Mouse (Mus musculus) left cerebral cortex, postnatal 25 days (tissue): ENCODE measurements around the gene Sdk2. TPM values are rescaled to one million over a fixed set of nuclear protein-coding genes. Genes with fewer than 3 reads are reported as not detected.

Experiments
- DNase-seq, 2 experiments: peaks; one replicate each; pipeline ENCODE4 v3.0.0; 2022; ENCODE audit warnings: low spot score in 2 of 2, mixed read lengths in 1 of 2
- intact Hi-C: fragments of 180-260 bp; cut with DNase I; formaldehyde crosslinking; loops from one replicate; pipeline ENCODE4 v1.15.1; 2025
- total RNA-seq, 2 experiments: library from RNA; stranded (reverse); gene quantifications; 2 replicates each; pipeline ENCODE4 v1.2.3; 2021

Gene Sdk2
- total RNA-seq, 2 experiments from 2014 or later = 29.1 to 30.1 TPM

DNA sequence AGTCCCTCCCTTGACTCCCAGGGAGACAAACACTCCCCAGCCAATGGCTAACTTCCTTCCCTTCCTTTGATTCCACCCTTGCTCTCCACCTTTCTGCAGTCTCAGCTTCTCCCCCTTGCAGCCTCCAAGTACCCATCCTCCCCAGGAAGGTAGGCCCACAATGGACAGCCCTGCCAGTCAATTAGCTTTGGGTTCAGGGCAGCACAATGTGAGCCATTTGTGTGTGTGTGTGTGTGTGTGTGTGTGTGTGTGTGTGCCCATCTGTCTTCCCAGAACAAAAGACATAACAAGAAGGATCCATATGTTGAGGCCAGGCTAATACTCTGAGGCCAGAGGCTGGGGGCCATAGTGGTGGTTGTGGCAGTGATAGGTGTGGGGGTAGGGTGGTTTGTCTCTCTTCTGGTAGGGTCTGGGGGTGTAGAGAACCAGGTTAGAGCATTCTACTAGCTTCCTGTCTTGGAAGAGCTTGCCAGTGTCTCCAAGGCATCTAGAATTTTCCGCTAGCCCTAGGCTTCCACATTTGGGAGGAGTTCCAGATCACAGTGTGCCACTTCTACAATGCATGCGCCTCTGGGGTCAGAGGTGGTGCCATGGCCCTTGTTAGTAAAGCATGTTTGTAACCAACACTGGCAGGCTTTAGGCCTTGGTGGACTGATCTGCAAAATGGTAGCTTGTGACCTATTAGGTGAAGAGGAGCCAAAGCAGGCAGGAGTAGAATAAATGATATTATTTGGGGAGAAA is 282.0 kb downstream of the Sdk2 start:
- intact Hi-C loops = loop anchor here (2.0 kb wide), 1 partner anchor 34 kb away; the partner anchor contains the start of gene Cdc42ep4
- DNase-seq = no peak

DNA sequence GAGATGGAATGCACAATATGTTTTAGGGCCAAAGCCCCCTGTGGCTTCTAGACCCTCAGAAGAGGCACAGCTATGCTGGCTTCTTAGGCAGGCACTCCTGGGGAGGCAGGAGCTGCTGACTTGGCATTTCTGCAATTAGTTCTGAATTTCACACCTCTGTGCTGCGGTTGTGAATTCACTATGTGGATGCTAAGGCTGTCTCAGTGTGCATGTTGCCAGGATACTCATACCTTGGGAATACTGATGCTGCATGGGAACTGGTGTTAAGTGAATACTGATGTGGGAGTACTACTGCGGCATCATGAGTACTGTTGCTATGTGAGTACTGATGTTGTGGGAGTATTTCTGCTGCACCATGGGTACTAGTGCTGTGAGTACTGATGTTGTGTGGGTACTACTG is 284.4 kb downstream of the Sdk2 start:
- DNase-seq = peak in 1 of 2 experiments; percentile 51
- intact Hi-C loops = no loop called here

DNA sequence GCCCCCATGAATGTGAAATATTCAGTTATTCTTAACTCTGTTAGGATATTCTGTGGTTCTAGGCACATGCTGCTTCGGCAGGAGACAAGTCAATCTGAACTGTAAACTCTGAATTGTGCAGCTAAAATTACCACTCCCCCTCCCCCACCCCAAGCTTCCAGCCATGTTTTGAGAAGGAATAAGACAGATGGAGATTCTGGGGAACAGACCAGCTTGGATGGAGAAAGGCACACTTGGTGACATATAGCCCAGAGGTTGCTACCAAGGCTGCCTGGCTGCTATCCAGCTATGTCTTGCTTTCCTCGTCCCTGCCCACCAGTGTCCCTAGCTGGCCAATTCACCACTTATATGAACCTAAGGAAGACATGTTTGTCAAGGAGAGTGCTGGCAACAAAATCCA is 284.8 kb downstream of the Sdk2 start:
- intact Hi-C loops = no loop called here
- DNase-seq = no peak

DNA sequence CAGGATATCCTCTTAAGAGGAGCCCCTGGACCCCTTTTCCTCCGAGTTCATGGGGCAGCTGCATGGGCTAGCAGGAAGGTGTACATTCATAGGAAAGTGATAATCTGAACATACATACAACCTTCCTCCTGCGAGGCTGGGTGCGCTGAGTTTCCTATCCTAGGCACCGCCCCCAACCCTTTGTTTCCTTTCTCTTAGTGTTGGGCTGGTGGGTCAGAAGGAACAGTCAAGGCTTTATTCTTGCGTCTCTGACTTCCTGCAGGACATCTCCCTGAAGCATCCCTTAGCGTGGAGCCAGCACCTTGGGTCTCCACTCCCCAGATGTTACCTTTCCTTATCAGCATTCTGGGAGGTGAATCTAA is 287.2 kb downstream of the Sdk2 start:
- DNase-seq = no peak
- intact Hi-C loops = no loop called here

DNA sequence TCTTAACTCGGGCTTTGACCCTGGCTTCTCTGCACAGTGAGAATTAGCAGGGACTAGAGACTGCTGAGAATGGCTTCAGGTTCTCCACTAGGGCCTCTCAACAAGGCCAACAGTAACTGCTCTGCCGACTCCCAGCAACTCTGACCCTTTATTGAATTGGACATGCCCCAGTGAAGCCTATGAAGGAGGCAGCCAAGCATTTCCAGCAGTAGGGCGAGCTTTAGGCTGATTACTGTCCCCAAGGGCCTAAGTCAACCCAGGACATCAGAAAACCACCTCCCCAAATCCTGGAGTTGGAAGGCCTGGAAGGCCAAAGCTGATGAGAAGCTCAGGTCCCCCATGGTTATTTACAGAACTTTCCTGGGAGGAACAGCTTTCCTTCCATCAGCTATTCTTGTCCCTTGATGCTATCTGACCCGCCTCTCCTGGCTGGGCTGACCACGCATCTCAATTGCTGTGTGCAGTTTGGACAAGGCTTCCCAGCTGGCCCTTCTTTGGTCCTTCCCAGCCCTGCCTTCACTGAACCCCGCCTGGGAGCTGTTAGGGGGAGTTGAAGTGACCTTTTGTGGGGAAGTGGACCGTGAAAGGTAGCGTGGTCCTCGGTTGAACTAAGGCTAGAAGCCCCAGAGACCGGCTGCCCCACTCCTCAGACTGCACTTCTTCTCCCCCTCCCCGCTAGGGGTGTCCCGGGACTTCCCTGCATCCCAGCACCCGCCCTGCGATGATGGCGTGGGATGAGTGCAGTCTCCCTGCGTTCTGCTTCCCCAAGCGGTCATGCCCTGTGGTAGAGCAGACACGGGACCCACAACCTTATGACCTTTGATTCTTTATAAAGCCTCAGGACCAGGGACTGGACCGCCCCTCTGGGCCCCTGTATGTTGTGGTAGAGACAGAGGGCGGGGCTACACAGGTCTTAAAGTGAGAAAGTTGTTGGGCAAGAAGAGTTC is 287.8 kb downstream of the Sdk2 start:
- intact Hi-C loops = no loop called here

DNA sequence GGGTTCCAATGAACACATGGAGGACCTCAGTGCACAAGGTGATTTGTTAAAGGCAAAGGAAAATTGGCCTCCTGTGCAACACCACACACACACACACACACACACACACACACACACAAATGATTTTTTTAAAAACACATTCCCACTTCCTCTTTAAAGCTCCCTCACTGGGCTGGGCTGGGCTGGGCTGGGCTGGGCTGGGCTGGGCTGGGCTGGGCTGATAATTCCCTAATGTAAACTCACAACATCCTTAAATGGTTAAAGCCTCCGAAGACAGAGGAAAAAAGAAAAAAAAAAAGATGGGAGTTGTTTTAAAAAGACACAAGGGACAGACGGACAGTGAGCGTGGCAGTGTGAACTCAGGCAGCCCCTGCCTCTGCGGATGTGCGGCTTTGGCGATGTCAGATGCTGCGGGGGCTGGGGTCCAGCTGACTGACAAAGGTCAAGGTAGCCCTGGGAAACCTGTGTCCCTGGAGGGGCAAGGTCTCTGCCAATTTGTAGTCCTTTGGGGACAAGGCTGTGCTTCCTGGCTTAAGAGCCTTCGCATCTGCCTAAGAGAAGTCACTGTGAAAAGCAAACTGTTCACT is 288.9 kb downstream of the Sdk2 start:
- no peak for DNase-seq
- intact Hi-C loops = no loop called here

More for the DNA sequence above, 287.8 kb downstream of the Sdk2 start:
- no peak for DNase-seq

DNA sequence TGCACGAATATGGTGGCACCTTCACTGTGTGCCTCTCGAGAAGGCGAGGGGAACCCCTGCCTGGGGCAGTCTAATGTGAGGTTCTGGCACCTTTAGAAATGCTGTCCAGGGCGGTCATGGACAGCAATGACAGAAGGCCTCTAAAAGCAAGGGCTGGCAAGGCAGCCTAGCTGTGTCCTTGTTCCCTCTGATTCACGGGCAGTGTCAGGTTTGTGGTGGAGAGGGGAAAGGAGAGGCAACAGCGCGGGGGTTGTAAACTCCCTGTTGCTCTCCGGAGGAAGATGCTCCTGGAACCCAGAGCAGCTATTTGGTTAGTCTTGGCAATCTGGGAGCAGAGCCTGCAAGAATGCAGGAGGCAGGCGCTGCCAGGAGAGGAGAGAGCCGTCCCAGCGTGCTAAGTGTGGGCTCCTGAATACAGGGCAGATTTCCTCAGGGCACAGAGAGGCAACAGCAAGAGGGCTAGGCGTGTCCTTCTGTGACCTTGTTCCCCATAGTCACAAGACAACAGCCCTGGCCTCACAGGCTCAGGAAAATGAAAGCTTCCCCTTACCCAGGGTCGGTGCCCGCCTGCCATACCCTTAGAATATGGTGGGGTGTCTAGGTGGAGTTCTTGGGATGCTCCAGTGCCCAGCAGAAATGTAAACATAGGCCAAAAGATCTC is 289.9 kb downstream of the Sdk2 start:
- no peak for DNase-seq

DNA sequence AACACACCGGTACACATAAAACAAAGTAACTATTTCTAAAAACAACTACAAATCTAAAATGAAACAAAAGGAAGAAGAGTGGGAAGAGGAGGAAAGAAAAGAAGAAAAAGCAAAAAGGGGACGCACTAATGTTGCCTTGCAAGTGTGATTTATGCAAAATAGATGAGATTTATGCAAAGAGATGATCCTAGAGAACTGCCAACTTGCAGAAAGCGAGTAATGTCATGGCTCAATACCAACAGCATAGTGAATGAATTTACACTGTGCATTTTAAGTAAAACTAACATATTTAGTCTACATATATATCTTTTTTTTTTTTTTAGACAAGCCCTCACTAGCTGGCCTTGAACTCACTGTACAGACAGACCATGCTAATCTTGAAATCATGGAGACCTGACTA is 292.1 kb downstream of the Sdk2 start:
- no peak for DNase-seq
- intact Hi-C loops = no loop called here

More for the DNA sequence above, 289.9 kb downstream of the Sdk2 start:
- intact Hi-C loops = no loop called here

DNA sequence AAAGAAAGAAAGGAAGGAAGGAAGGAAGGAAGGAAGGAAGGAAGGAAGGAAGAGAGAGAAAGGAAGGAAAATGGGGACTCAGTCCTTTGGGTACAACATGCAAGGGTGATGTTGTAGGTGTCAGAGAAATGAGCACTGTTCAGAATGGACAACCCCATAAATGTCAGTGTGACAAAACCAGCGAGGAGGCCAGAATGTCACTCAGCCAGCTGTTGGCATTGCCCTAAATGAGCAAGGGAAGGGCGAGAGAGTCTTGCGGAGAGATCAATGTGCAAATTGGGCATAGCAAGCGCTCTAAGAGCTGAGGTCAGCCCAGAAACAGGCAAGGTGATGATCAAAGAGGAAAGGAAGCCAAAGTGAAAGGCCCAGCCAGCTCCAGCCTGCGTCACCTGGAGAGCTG is 293.7 kb downstream of the Sdk2 start:
- DNase-seq = no peak

DNA sequence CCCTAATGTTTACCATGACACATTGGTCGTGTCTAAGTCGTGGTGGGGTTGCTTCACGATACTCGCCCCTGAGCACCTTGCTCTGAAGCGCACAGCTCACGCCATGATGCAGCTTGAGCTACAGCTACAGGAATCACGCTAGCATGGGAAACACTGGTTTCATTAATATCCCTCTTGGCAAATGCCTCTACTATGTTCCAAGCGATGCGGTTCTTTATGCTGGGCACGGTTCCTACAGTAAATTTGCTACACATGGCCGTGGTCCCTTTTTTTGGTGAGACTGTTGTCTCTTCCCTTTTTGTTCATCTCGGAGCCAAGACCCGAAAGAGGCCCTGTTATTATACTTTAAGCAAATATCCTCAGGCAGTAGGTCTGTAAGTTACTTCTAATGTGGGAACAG is 295.7 kb downstream of the Sdk2 start:
- intact Hi-C loops = no loop called here
- no peak for DNase-seq

More for the DNA sequence above, 293.7 kb downstream of the Sdk2 start:
- intact Hi-C loops = no loop called here

DNA sequence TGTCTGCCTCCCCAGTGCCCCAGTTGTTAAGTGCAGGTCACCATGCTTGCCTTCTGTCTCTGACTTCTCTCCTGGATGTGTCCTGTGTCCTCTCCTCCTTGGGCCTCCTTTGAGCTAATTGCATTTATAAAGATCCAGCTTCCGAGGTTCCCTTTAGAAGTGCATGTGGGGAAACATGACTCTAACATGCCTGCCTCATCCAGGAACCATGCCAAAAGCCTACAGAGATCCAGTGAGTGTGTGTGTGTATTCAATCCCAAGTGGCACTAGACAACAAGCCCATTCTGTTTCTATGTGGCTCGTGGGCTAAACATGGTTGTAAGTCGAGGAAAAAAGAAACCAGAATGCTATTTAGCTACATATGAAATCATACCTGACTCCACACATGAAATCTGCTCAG is 298.5 kb downstream of the Sdk2 start:
- no peak for DNase-seq
- intact Hi-C loops = no loop called here

DNA sequence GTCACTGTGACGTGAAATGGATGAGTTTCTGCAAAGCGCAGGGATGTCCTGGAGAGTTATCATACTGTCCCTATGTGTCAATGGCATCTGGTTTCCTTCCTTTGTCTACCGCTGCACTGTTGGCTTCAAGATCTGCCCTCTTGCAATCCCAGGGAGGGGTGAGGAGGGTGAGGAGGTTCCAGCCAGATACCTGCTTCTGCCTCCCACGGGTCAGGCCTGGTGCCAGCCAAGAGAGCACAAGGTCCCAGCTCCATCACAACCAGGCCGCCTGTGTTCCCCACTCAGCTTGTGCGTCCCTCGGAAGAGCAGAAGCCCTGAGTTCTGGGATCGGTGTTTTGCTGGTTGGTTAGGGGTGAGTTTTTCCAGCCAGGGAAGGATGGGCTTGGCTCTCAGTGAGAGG is 299.6 kb downstream of the Sdk2 start:
- intact Hi-C loops = no loop called here
- no peak for DNase-seq

DNA sequence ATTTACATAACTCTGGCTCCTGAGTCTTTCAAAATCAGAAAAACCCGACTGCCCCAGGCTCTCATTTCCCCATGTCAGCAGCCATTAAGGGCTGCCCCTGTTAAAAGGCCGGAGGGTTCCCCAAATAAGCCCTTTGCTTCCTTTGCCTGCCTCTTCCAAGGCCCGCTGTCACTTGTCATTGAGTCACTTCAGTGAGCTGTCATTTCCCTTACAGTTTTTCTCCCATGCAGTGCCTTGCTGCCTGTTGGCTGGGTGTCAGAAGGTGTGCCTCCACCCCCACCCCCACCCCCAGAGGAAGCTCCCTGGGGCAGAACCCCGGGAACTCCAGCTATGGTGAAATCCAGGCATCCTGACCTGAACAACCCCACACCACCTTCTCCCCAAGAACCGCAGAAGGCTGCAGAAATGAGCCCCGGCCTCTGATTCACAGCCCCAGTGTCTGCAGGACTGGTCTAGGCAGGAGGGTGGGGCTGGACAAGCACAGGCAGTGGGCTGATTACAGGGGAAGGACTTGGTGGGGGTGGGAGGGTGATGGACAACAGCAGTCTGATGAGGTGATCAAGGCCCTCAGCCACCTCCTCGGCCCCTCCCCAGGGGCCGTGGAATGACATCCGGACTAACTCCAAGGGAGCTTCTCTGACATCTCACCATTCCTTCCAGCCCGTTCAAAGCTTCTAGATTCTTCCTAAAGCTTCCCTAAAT is 300.4 kb downstream of the Sdk2 start:
- intact Hi-C loops = no loop called here
- DNase-seq = no peak

DNA sequence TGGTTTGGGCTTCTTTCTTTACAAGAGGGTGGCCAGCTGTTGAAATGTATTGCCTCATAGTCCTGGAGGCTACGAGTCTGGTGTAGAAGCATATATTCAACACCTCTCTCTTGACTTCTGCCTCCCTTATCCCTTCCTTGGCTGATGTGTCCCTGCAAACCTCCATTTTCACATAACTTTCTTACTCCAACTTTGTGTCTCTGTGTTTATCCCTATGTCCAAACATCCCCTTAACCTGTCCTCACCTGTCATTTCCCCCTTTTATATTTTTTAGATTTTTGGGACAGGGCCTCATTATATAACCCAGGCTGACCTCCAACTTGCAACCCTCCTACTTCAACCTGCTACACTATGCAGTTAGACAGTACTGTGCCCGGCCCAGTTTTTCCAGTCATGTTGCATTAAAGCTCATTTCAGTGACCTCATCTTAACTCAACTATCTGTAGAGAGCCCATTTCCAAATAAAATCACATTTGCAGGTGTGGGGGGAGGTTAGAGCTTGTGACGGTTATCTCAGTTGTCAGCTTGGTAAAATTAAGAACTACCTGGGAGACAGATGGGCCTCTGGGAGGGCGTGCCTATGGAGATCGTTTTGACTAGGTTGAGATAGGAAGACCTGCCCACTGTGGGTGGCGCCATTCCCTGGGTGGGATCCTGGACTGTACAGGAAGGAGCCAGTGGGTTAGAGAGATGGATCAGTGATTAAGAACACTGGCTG is 302.6 kb downstream of the Sdk2 start:
- no peak for DNase-seq
- intact Hi-C loops = no loop called here

DNA sequence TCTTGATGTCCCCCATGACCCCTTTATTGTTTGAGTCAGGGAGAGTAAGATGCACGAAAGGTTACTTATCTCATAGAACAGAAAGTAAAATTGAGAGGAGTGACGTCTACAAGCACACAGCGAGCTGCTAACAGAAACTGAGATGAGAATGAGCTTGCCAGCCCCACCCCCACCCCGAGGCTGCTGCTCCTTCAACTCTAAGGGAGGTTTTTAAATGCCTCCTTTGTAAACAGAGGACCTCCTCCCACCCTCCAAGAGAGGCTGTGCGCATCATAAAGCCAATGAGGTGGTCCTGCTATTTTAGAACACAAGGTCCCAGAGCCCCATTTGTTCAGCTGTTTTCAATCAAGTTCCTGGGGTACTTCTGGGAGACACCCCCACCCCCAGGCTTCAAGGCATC is 303.4 kb downstream of the Sdk2 start:
- intact Hi-C loops = no loop called here
- no peak for DNase-seq

DNA sequence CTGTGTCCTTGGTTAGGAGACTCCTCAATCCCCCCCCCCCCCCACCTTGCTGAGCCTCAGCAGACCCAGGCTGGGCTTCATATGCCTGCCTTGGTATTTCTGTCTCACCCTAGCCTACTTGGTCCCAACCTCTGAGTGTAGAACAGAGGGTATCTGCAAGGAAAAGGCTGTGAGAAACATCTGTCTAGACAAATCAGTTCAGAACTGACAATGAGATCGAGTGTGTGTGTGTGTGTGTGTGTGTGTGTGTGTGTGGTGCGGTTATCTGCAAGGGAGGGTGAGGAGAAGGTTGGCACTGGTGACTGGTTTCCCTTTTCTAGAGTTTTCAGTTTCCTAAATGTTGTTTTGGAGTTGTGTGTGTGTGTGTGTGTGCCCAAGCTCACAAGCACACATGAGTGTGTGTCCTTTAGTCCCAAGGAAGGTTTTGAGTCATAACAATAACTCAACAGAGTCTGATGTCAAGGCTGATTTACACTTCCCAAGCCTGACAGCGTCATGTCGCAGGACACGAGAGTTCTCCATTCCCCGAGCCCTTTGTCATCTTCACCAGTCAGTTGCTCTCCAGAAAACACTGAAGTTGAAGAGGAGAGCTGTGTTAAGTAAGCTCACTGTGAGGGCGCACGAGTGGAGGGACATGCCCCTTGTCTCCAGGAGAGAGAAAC is 304.6 kb downstream of the Sdk2 start:
- intact Hi-C loops = no loop called here
- DNase-seq = no peak

DNA sequence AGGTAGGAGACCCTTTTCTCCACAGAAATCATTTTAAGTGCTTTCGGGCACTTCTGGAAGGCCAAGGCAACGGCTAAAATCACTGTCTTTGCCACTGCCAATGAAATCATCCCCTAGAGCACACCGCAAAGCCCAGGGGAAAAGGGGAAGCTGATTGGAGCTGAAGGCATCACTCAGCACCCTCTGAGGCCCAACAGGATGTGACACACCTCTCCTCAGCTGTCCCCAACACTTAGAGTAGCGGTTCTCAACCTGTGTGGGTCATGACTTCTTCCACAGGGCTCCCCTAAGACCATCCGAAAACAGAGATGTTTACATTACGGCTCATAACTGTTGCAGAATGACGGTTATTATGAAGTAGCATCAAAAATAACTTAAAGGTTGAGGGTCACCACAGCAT is 305.2 kb downstream of the Sdk2 start:
- intact Hi-C loops = no loop called here
- no peak for DNase-seq

DNA sequence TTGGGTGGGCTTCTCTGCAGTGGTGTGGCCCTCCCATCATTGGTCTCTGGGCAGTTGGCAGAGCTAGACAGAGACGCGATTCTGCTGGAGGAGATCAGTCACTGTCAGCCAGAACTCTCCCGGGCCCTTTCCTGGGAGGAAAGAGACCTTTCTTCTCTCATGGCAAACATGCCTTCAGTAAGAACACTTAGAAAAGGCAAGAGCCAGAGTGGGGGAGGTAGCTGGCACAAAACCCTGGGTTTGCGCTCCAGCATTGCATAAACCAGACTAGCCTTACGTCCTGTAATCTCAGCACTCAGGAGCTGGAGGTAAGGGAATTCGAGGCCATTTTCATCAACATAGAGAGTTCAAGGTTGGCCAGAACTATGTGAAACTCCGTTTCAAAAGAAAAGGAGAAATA is 306.4 kb downstream of the Sdk2 start:
- intact Hi-C loops = no loop called here

More for the DNA sequence above, 306.4 kb downstream of the Sdk2 start:
- DNase-seq = no peak
